In genomic region chr7:126963548-126964286, GRCm38 (mm10) we compare ENCODE assay signal across 9 mouse cellular contexts. TPM values are rescaled to one million over a fixed set of nuclear protein-coding genes. Genes with fewer than 3 reads are reported as not detected.
A peak's percentile ranks its signal among the peaks of the same experiment; 100 is the strongest.
DNase-seq lines count a peak whose midpoint lies in the region; ATAC-seq and TF ChIP-seq lines count a peak whose summit lies in the region.
"Had no signal": no experiment of that assay in that cellular context is flagged by ENCODE, and none has a peak within 500 bp of the region (broad histone marks: within the 10 kb centered on the region; RNA-seq: fewer than 3 reads in every experiment).

No protein-coding gene starts in this region.

- WGBS in spleen, adult 2 months = 35% methylated on average over 19 of the region's 19 CpGs
- 27% methylated on average over 19 of the region's 19 CpGs for WGBS in forebrain, embryonic 14.5 days
- 24% methylated on average over 19 of the region's 19 CpGs for WGBS in limb, embryonic 11.5 days

- TF ChIP-seq POLR2A in spleen, adult 2 months (IDR thresholded peaks at IDR 0.05; ENCODE audit: low read depth, low read length) = no peak

- DNase-seq in adrenal gland, adult 2 months = peak; percentile 52
- no peak for DNase-seq in adrenal gland, postnatal 4 days (ENCODE audit: low spot score in 2 of 2)
- peak; percentile 15 to 25 for DNase-seq in spleen, adult 2 months (ENCODE audit: low read depth in 1 of 2, low spot score in 2 of 2)
- no peak for DNase-seq in spleen, adult 12 weeks (ENCODE audit: low spot score)
- DNase-seq in forebrain, embryonic 14.5 days (ENCODE audit: low spot score) = peak; percentile 30
- peak; percentile 72 for DNase-seq in limb, embryonic 11.5 days (ENCODE audit: low spot score)
- DNase-seq in splenic B cell, adult 2 months (ENCODE audit: low read depth, low spot score) = peak; percentile 68
- no peak for DNase-seq in gastrocnemius, postnatal 36 days

- peak; percentile 46; the same call in 1 of the 2 replicates for TF ChIP-seq CTCF in spleen, adult 2 months (IDR thresholded peaks at IDR 0.05; ENCODE audit: extremely low read depth, insufficient read depth, insufficient read length, insufficient replicate concordance)

- peaks cover 3% of the 10 kb centered on the region; the same call in 1 of the 2 replicates for H3K4me1 ChIP-seq in spleen, adult 2 months (ENCODE audit: control insufficient read depth, insufficient read depth, insufficient read length)
- no peaks in the 10 kb centered on the region for H3K4me1 ChIP-seq in forebrain, embryonic 14.5 days (ENCODE audit: control insufficient read depth, insufficient read depth, low read length)
- no peaks in the 10 kb centered on the region for H3K4me1 ChIP-seq in limb, embryonic 11.5 days (ENCODE audit: control insufficient read depth, insufficient read depth, low read length)
- H3K4me1 ChIP-seq: hindbrain, embryonic 15.5 days had no signal

- no peaks in the 10 kb centered on the region for H3K36me3 ChIP-seq in spleen, adult 2 months (ENCODE audit: control insufficient read depth, insufficient read depth, low read length)
- H3K36me3 ChIP-seq in forebrain, embryonic 14.5 days (ENCODE audit: control insufficient read depth, insufficient read depth, low read length) = peaks cover 56% of the 10 kb centered on the region
- H3K36me3 ChIP-seq in limb, embryonic 11.5 days (ENCODE audit: control insufficient read depth, insufficient read depth, low read length) = no peaks in the 10 kb centered on the region
- H3K36me3 ChIP-seq in splenic B cell, adult 2 months (ENCODE audit: control insufficient read depth, insufficient read depth, low read length, poor library complexity, severe bottlenecking) = no peaks in the 10 kb centered on the region

- no peak overlapping the region for H3K4me2 ChIP-seq in forebrain, embryonic 14.5 days (ENCODE audit: low read length)
- H3K4me2 ChIP-seq in limb, embryonic 11.5 days (ENCODE audit: low read depth, severe bottlenecking) = peak overlapping the region; percentile 10; the same call in 1 of the 2 replicates
- H3K4me2 ChIP-seq: hindbrain, embryonic 15.5 days had no signal

- no peaks in the 10 kb centered on the region for H3K9me3 ChIP-seq in forebrain, embryonic 14.5 days (replicated peaks; ENCODE audit: control insufficient read depth, low read length)
- no peaks in the 10 kb centered on the region for H3K9me3 ChIP-seq in limb, embryonic 11.5 days (ENCODE audit: control insufficient read depth, low read length)
- H3K9me3 ChIP-seq: hindbrain, embryonic 15.5 days had no signal

- H3K9ac ChIP-seq in forebrain, embryonic 14.5 days (ENCODE audit: low read length) = no peak overlapping the region
- H3K9ac ChIP-seq in limb, embryonic 11.5 days (ENCODE audit: low read length) = no peak overlapping the region
- H3K9ac ChIP-seq: hindbrain, embryonic 15.5 days had no signal

- intact Hi-C loops in gastrocnemius, postnatal 36 days (cut with DNase I) = loop anchor here (5.0 kb wide), 1 partner anchor 141 kb away; no protein-coding TSS in a partner anchor

- no peak for ATAC-seq in forebrain, embryonic 14.5 days
- ATAC-seq in limb, embryonic 11.5 days (ENCODE audit: insufficient number of reproducible peaks, low FRiP score, low TSS enrichment, low read depth) = no peak

- H3K27me3 ChIP-seq in spleen, adult 2 months (ENCODE audit: control insufficient read depth, insufficient read depth, low read length) = no peaks in the 10 kb centered on the region
- H3K27me3 ChIP-seq in forebrain, embryonic 14.5 days (replicated peaks; ENCODE audit: control insufficient read depth, insufficient read depth, low read length) = 0 out of 2 replicates have a peak, but pooled peaks cover 9% of the 10 kb centered on the region
- peaks cover 14% of the 10 kb centered on the region for H3K27me3 ChIP-seq in limb, embryonic 11.5 days (ENCODE audit: control insufficient read depth, insufficient read depth, low read length)
- H3K27me3 ChIP-seq in splenic B cell, adult 2 months (ENCODE audit: control insufficient read depth, insufficient read depth, low read length, poor library complexity, severe bottlenecking) = no peaks in the 10 kb centered on the region

- H3K27ac ChIP-seq in spleen, adult 2 months (ENCODE audit: insufficient read depth, low read length) = no peak overlapping the region
- H3K27ac ChIP-seq in forebrain, embryonic 14.5 days (ENCODE audit: low read depth, low read length) = no peak overlapping the region
- H3K27ac ChIP-seq in limb, embryonic 11.5 days (replicated peaks; ENCODE audit: low read depth, low read length) = no peak overlapping the region
- H3K27ac ChIP-seq: hindbrain, embryonic 15.5 days had no signal

- H3K4me3 ChIP-seq in spleen, adult 2 months (ENCODE audit: extremely low read depth, insufficient read depth, insufficient read length) = no peak overlapping the region
- H3K4me3 ChIP-seq in forebrain, embryonic 14.5 days (ENCODE audit: low read depth, low read length) = no peak overlapping the region
- H3K4me3 ChIP-seq in limb, embryonic 11.5 days (ENCODE audit: low read depth, low read length) = no peak overlapping the region
- H3K4me3 ChIP-seq: hindbrain, embryonic 15.5 days had no signal

RNA-seq across cellular contexts. Expression of gene Cdipt, which starts 12.0 kb away (rescaled TPM):
- total RNA-seq in adrenal gland, adult 2 months (2021) = 100 to 1,000 TPM; 102 to 107 TPM
- 239 and 259 TPM in 2 replicates for polyA plus RNA-seq in adrenal gland, adult 2 months (2012; rRNA removed)
- 10 to 100 TPM; 86.8 to 91.0 TPM for total RNA-seq in adrenal gland, postnatal 4 days (2021)
- 154 and 201 TPM in 2 replicates for polyA plus RNA-seq in spleen, adult 2 months (2012; rRNA removed)
- 92.4 and 96.0 TPM in 2 replicates for polyA plus RNA-seq in forebrain, embryonic 14.5 days (2014; fragmentation: Nextera tagmentation; extraction: Ambion mirVana)
- 63.7 and 68.7 TPM in 2 replicates for polyA plus RNA-seq in limb, embryonic 11.5 days (2014; fragmentation: Nextera tagmentation; extraction: Ambion mirVana)
- total RNA-seq in gastrocnemius, postnatal 36 days (2021) = 10 to 100 TPM; 28.0 to 37.2 TPM

RNA-seq across cellular contexts. Expression of gene Cdiptos, which starts 12.2 kb away (rescaled TPM):
- total RNA-seq in adrenal gland, adult 2 months (2021) = 1 to 10 TPM; 1.6 TPM
- 0.43 and 1.4 TPM in 2 replicates for polyA plus RNA-seq in adrenal gland, adult 2 months (2012; rRNA removed)
- total RNA-seq in adrenal gland, postnatal 4 days (2021) = 1 to 10 TPM; 1.9 to 2.5 TPM
- polyA plus RNA-seq in spleen, adult 2 months (2012; rRNA removed) = 0.59 and 0.71 TPM in 2 replicates
- polyA plus RNA-seq in forebrain, embryonic 14.5 days (2014; fragmentation: Nextera tagmentation; extraction: Ambion mirVana) = 0.51 and 1.0 TPM in 2 replicates
- polyA plus RNA-seq in limb, embryonic 11.5 days (2014; fragmentation: Nextera tagmentation; extraction: Ambion mirVana) = 1.2 and 1.5 TPM in 2 replicates
- total RNA-seq in gastrocnemius, postnatal 36 days (2021) = under 1 TPM; 0.43 to 0.44 TPM

RNA-seq across cellular contexts. Expression of gene Sez6l2, which starts 13.4 kb away (rescaled TPM):
- total RNA-seq in adrenal gland, adult 2 months (2021) = 100 to 1,000 TPM in 1 of 2 experiments, 10 to 100 TPM in 1; 87.4 to 126 TPM
- 33.4 and 42.4 TPM in 2 replicates for polyA plus RNA-seq in adrenal gland, adult 2 months (2012; rRNA removed)
- total RNA-seq in adrenal gland, postnatal 4 days (2021) = 10 to 100 TPM; 97.6 to 97.9 TPM
- polyA plus RNA-seq in spleen, adult 2 months (2012; rRNA removed) = 2.4 and 2.9 TPM in 2 replicates
- polyA plus RNA-seq in forebrain, embryonic 14.5 days (2014; fragmentation: Nextera tagmentation; extraction: Ambion mirVana) = 33.8 and 34.6 TPM in 2 replicates
- polyA plus RNA-seq in limb, embryonic 11.5 days (2014; fragmentation: Nextera tagmentation; extraction: Ambion mirVana) = 0.16 and 0.26 TPM in 2 replicates
- 1 to 10 TPM; 1.5 to 2.3 TPM for total RNA-seq in gastrocnemius, postnatal 36 days (2021)

RNA-seq across cellular contexts. Expression of gene Asphd1, which starts 14.3 kb away (rescaled TPM):
- 1 to 10 TPM in 1 of 2 experiments, under 1 TPM in 1; 0.66 to 2.2 TPM for total RNA-seq in adrenal gland, adult 2 months (2021)
- polyA plus RNA-seq in adrenal gland, adult 2 months (2012; rRNA removed) = 2.0 and 2.5 TPM in 2 replicates
- 1 to 10 TPM; 3.0 to 3.7 TPM for total RNA-seq in adrenal gland, postnatal 4 days (2021)
- polyA plus RNA-seq in spleen, adult 2 months (2012; rRNA removed) = not detected in 2 replicates
- polyA plus RNA-seq in forebrain, embryonic 14.5 days (2014; fragmentation: Nextera tagmentation; extraction: Ambion mirVana) = 4.4 and 6.0 TPM in 2 replicates
- polyA plus RNA-seq in limb, embryonic 11.5 days (2014; fragmentation: Nextera tagmentation; extraction: Ambion mirVana) = 0.32 TPM in 1 of 2 replicates, not detected in the other
- total RNA-seq in gastrocnemius, postnatal 36 days (2021) = not detected

RNA-seq across cellular contexts. Expression of gene Kctd13, which starts 35.0 kb away (rescaled TPM):
- total RNA-seq in adrenal gland, adult 2 months (2021) = 10 to 100 TPM; 25.9 to 26.8 TPM
- 52.0 and 52.9 TPM in 2 replicates for polyA plus RNA-seq in adrenal gland, adult 2 months (2012; rRNA removed)
- total RNA-seq in adrenal gland, postnatal 4 days (2021) = 10 to 100 TPM; 27.3 to 28.5 TPM
- 21.5 and 29.9 TPM in 2 replicates for polyA plus RNA-seq in spleen, adult 2 months (2012; rRNA removed)
- polyA plus RNA-seq in forebrain, embryonic 14.5 days (2014; fragmentation: Nextera tagmentation; extraction: Ambion mirVana) = 69.3 and 89.2 TPM in 2 replicates
- 16.7 and 17.5 TPM in 2 replicates for polyA plus RNA-seq in limb, embryonic 11.5 days (2014; fragmentation: Nextera tagmentation; extraction: Ambion mirVana)
- 1 to 10 TPM; 1.4 to 1.6 TPM for total RNA-seq in gastrocnemius, postnatal 36 days (2021)

Comparison
In these comparisons a context has a peak if more than half of its experiments do, and no peak if none do; other contexts are left out.
1. DNase-seq: peak in adrenal gland, adult 2 months (single experiment), spleen, adult 2 months (2 of 2), forebrain, embryonic 14.5 days (single experiment), limb, embryonic 11.5 days (single experiment) and splenic B cell, adult 2 months (single experiment); none in adrenal gland, postnatal 4 days (0 of 2), spleen, adult 12 weeks (single experiment) and gastrocnemius, postnatal 36 days (0 of 2).